Mouse (Mus musculus): Measurements from ENCODE around the gene Ube4a.

DNA sequence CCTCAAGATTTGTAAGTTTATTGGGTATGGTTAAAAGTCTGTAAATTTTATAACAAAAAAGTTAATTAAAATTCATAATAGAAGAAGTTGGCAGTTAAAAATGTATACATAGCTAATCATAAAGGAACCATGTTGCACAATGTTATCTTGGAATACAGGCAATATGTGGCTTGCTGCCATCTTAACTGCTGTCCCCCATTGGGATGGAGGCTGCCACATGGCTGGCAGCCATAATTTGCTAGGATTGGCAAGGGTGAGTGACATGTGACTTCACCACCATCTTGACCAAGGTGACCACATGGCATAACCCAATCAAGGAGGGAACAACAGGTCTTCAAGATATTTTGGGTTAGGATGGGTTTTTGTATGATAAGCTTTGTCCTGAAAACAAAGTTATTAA lies 26.9 kb upstream of the Ube4a start:
- TF ChIP-seq POLR2A (IDR thresholded peaks at IDR 0.05; ENCODE audit: borderline replicate concordance, extremely low read depth, low read depth, low read length): no peak
- TF ChIP-seq CTCF (IDR thresholded peaks at IDR 0.05; ENCODE audit: insufficient read depth, low read length): no peak

Measured in lung, adult 2 months (tissue).